Mouse (Mus musculus) C2C12 (cell line): Measurements from ENCODE around the gene Chst11.

Experiments
- CEBPB ChIP-seq: IDR thresholded peaks from one replicate; pipeline ENCODE4 v1.6.1; 2011; ENCODE audit warnings: low read depth, mild to moderate bottlenecking, control low read depth, moderate library complexity
- CTCF ChIP-seq: IDR thresholded peaks from one replicate; pipeline ENCODE4 v1.5.1; 2011; ENCODE audit not compliant: control insufficient read depth, insufficient read depth, insufficient read length
- MAX ChIP-seq: IDR thresholded peaks from one replicate; pipeline ENCODE4 v1.6.1; 2011; ENCODE audit warnings: mild to moderate bottlenecking, control low read depth
- MYOG ChIP-seq: IDR thresholded peaks from one replicate; pipeline ENCODE4 v1.6.1; 2011; ENCODE audit not compliant: control insufficient read depth, insufficient read length; ENCODE audit errors: extremely low read depth

DNA sequence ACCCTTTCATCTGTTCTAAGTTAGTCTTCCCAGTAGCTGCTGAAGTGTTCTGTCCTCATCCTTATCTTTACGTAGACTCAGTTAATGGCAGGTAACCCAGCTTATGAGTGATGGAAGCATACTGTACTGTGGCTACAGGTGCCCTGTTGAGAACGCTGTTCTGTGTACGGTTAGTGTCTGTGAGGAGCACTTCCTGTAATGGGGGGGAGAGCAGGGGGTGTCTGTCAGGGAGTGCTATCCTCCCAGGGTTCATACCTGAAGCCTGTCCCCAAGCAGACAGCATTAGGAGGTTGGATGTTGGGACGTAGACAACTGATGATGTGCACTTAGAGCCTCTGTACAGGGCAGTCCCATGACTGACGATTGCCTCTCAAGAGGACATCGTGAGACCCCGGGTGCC, 18.6 kb downstream of the Chst11 start:
- TF ChIP-seq CTCF (no peak), CEBPB (no peak), MAX (no peak), MYOG (no peak)
